Mouse (Mus musculus): ENCODE measurements at regions not wholly inside any gene's neighbourhood (a gene's known extent, or its start where the extent isn't known, plus 50 kb on each side); places are given as distances from the start of the nearest gene placed in this dataset.

DNA sequence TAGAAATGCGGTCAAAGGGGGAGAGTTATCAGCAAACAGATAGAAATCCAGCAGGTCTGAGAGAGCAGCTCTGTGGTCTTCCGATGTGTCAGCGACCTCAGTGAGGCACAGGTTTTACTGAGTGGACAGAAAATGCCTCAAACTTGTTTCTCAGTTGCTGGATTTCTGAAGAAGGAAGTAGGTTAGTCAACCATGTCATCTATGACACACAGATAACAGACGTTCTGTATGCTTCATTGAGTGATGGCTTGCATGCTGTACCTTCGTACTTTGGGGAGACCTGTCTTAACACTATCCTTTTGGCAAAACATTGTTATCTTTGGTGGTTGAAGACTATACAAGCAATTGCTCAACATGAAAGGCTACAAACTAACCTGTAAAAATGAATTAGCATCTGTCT lies 59.3 kb upstream of the Rgs1 start:
- H3K4me2 ChIP-seq (ENCODE audit: low read depth, low read length), result no peak overlapping the region
- H3K27me3 ChIP-seq (ENCODE audit: insufficient read depth, low read length), result no peaks in the 10 kb centered on the region
- no peaks in the 10 kb centered on the region for H3K36me3 ChIP-seq (ENCODE audit: insufficient read depth, low read length)
- no peak overlapping the region for H3K4me3 ChIP-seq (ENCODE audit: low read length)
- WGBS, result 88% methylated on average over 5 of the region's 5 CpGs
- DNase-seq (ENCODE audit: low spot score) (no peak), ATAC-seq (no peak)
- no peak overlapping the region for H3K9ac ChIP-seq (replicated peaks; ENCODE audit: low read length)
- TF ChIP-seq CTCF (IDR thresholded peaks at IDR 0.05; ENCODE audit: low read depth), result no peak
- H3K27ac ChIP-seq, result no peak overlapping the region
- no peaks in the 10 kb centered on the region for H3K4me1 ChIP-seq (ENCODE audit: insufficient read depth, low read length)
- no peaks in the 10 kb centered on the region for H3K9me3 ChIP-seq (ENCODE audit: low read length)

DNA sequence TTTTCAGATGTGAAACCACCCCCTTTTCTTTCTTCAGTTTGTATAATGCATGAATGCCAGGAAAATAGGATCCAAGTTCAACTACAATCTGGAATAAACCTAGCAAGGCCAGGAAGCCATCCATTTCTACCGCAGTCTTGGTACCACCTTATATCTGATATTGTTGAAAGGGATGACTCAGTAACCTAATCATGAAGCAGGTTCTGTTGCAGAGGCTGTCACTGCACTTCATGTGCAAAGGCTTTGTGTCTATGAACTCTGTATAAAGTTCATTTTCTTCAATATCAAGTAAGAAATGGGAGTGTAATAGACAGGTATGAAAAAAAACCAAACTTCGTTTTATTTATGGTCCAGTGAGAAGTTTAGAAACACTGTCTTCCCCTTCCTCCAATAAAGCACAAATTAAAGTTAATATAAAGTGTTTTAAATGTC lies 58.8 kb upstream of the Rgs1 start:
- 96% methylated on average over 2 of the region's 2 CpGs for WGBS
- no peak for TF ChIP-seq CTCF (IDR thresholded peaks at IDR 0.05; ENCODE audit: low read depth)
- Histone ChIP-seq H3K4me1 (ENCODE audit: insufficient read depth, low read length) (no peaks in the 10 kb centered on the region), H3K9me3 (ENCODE audit: low read length) (no peaks in the 10 kb centered on the region), H3K4me2 (ENCODE audit: low read depth, low read length) (no peak overlapping the region), H3K36me3 (ENCODE audit: insufficient read depth, low read length) (no peaks in the 10 kb centered on the region), H3K4me3 (ENCODE audit: low read length) (no peak overlapping the region), H3K9ac (replicated peaks; ENCODE audit: low read length) (no peak overlapping the region), H3K27ac (no peak overlapping the region), H3K27me3 (ENCODE audit: insufficient read depth, low read length) (no peaks in the 10 kb centered on the region)
- DNase-seq (ENCODE audit: low spot score), result no peak
- no peak for ATAC-seq

DNA sequence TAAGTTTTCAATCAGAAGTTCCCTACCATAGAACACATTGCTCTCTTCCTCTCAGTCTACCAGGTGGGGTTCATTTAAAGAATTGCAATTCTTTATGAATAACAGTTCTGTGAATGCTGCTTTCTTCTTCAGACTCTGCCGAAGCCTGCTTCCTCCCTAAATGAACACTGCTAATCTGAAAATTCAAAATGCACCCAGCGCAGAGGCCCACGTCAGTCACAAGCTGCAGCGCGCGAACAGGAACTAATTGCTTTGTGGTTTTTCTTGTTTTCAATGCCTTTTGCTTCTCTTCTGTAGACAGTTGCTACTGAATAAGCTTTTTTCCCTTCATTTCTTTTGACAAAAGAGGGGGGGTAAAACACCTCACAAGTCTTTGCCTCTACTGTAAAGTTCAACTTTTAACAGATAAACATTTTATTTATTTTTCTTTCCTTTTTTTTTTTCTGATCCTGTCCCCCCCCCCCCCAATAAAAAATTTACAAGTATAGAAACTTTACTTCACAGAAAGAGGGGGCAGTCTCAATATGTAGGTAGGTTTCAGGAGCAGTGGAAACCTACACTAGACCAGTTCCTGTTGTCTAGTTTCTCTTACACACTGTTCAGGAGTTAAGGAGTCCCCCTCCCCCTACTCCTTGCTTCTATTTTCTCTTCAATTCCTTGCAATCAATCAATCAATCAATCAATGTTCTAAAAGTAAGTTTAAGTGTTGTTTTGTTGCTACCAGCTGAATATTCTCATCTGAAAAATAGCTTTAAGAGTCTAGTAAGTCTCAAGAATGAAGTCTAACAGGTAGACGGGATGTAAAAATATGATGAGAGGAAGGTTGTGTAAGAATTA lies 58.2 kb upstream of the Rgs1 start:
- Histone ChIP-seq H3K4me2 (ENCODE audit: low read depth, low read length) (no peak overlapping the region), H3K27ac (no peak overlapping the region), H3K9me3 (ENCODE audit: low read length) (no peaks in the 10 kb centered on the region), H3K27me3 (ENCODE audit: insufficient read depth, low read length) (no peaks in the 10 kb centered on the region), H3K9ac (replicated peaks; ENCODE audit: low read length) (no peak overlapping the region), H3K4me3 (ENCODE audit: low read length) (no peak overlapping the region), H3K4me1 (ENCODE audit: insufficient read depth, low read length) (no peaks in the 10 kb centered on the region), H3K36me3 (ENCODE audit: insufficient read depth, low read length) (no peaks in the 10 kb centered on the region)
- no peak for TF ChIP-seq CTCF (IDR thresholded peaks at IDR 0.05; ENCODE audit: low read depth)
- no peak for DNase-seq (ENCODE audit: low spot score)
- no peak for ATAC-seq
- WGBS, result 62% methylated on average over 7 of the region's 7 CpGs

DNA sequence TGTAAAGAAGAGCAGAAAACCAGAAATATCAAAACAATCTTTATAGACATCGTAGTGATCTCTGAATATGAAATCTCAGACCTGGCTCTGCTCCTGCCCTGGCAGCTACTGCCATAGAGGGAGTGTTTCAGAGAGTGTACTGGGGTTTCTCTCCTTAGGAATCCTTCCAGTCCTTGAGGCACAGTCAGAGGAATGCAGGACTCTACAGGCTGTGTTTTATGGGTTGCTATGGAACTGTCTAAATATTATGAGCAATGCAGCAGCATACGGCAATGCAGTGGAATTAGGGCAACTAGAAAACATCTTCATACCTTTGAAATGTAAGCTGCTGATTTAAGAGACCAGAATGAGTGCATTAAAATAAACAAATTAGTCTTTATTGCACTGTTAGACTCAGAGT lies 57.2 kb upstream of the Rgs1 start:
- H3K4me3 ChIP-seq (ENCODE audit: low read length), result no peak overlapping the region
- no peak overlapping the region for H3K27ac ChIP-seq
- H3K27me3 ChIP-seq (ENCODE audit: insufficient read depth, low read length), result no peaks in the 10 kb centered on the region
- 53% methylated on average over 2 of the region's 2 CpGs for WGBS
- no peak overlapping the region for H3K4me2 ChIP-seq (ENCODE audit: low read depth, low read length)
- peak; percentile 2 for DNase-seq (ENCODE audit: low spot score)
- ATAC-seq, result no peak
- H3K36me3 ChIP-seq (ENCODE audit: insufficient read depth, low read length), result no peaks in the 10 kb centered on the region
- no peak for TF ChIP-seq CTCF (IDR thresholded peaks at IDR 0.05; ENCODE audit: low read depth)
- H3K9me3 ChIP-seq (ENCODE audit: low read length), result no peaks in the 10 kb centered on the region
- no peaks in the 10 kb centered on the region for H3K4me1 ChIP-seq (ENCODE audit: insufficient read depth, low read length)
- no peak overlapping the region for H3K9ac ChIP-seq (replicated peaks; ENCODE audit: low read length)

GRCm38 (mm10) chr1:144300670-144301069 lies 51.6 kb upstream of the Rgs1 start:
- no peaks in the 10 kb centered on the region for H3K27me3 ChIP-seq (ENCODE audit: insufficient read depth, low read length)
- H3K9ac ChIP-seq (replicated peaks; ENCODE audit: low read length), result no peak overlapping the region
- DNase-seq (ENCODE audit: low spot score) (no peak), ATAC-seq (no peak)
- H3K4me1 ChIP-seq (ENCODE audit: insufficient read depth, low read length), result no peaks in the 10 kb centered on the region
- H3K4me3 ChIP-seq (ENCODE audit: low read length), result no peak overlapping the region
- no peaks in the 10 kb centered on the region for H3K9me3 ChIP-seq (ENCODE audit: low read length)
- no peak overlapping the region for H3K4me2 ChIP-seq (ENCODE audit: low read depth, low read length)
- 86% methylated on average over 2 of the region's 2 CpGs for WGBS
- H3K27ac ChIP-seq, result no peak overlapping the region
- no peak for TF ChIP-seq CTCF (IDR thresholded peaks at IDR 0.05; ENCODE audit: low read depth)
- H3K36me3 ChIP-seq (ENCODE audit: insufficient read depth, low read length), result no peaks in the 10 kb centered on the region
